Mouse (Mus musculus): ENCODE results near the gene Nrsn2.
A peak's percentile ranks its signal among the peaks of the same experiment; 100 is the strongest.

The Nrsn2 gene

GRCm38 (mm10) chr2:152343329-152344213, 32.9 kb downstream of the Nrsn2 start, which contains the start of gene Trib3:
Trib3 (minus strand) TSS chr2:152344032.
- DNase-seq (ENCODE audit: low read depth in 2 of 2, low spot score in 2 of 2) = peak; percentile 83 to 89

GRCm38 (mm10) chr2:152339631-152340179, 36.7 kb downstream of the Nrsn2 start:
- no peak for DNase-seq (ENCODE audit: low read depth in 2 of 2, low spot score in 2 of 2)

- no peak for DNase-seq (ENCODE audit: low read depth in 2 of 2, low spot score in 2 of 2)
These were observed 38.1 kb downstream of the Nrsn2 start for GRCm38 (mm10) chr2:152338319-152338718.

- DNase-seq (ENCODE audit: low read depth in 2 of 2, low spot score in 2 of 2) = no peak
These were observed 38.7 kb downstream of the Nrsn2 start for GRCm38 (mm10) chr2:152337591-152338212.

- DNase-seq (ENCODE audit: low read depth in 2 of 2, low spot score in 2 of 2) = no peak
These were observed 39.6 kb downstream of the Nrsn2 start for GRCm38 (mm10) chr2:152336856-152337255.

GRCm38 (mm10) chr2:152335289-152335820, 41.1 kb downstream of the Nrsn2 start:
- no peak for DNase-seq (ENCODE audit: low read depth in 2 of 2, low spot score in 2 of 2)

- no peak for DNase-seq (ENCODE audit: low read depth in 2 of 2, low spot score in 2 of 2)
These were observed 43.0 kb downstream of the Nrsn2 start for GRCm38 (mm10) chr2:152333345-152334006.

GRCm38 (mm10) chr2:152332101-152332825, 44.2 kb downstream of the Nrsn2 start, which contains the start of gene Rbck1:
Rbck1 (minus strand) TSS chr2:152332653.
- DNase-seq (ENCODE audit: low read depth in 2 of 2, low spot score in 2 of 2) = peak; percentile 81 to 85

- DNase-seq (ENCODE audit: low read depth in 2 of 2, low spot score in 2 of 2) = no peak
These were observed 45.5 kb downstream of the Nrsn2 start for GRCm38 (mm10) chr2:152330858-152331423.

GRCm38 (mm10) chr2:152327980-152328379, 48.5 kb downstream of the Nrsn2 start:
- DNase-seq (ENCODE audit: low read depth in 2 of 2, low spot score in 2 of 2) = no peak

- no peak for DNase-seq (ENCODE audit: low read depth in 2 of 2, low spot score in 2 of 2)
These were observed 49.8 kb downstream of the Nrsn2 start for GRCm38 (mm10) chr2:152326654-152327053.

GRCm38 (mm10) chr2:152326157-152326556, 50.3 kb downstream of the Nrsn2 start:
- DNase-seq (ENCODE audit: low read depth in 2 of 2, low spot score in 2 of 2) = no peak

GRCm38 (mm10) chr2:152324842-152325241, 51.6 kb downstream of the Nrsn2 start:
- DNase-seq (ENCODE audit: low read depth in 2 of 2, low spot score in 2 of 2) = no peak

GRCm38 (mm10) chr2:152323971-152324370, 52.5 kb downstream of the Nrsn2 start:
- no peak for DNase-seq (ENCODE audit: low read depth in 2 of 2, low spot score in 2 of 2)

- DNase-seq (ENCODE audit: low read depth in 2 of 2, low spot score in 2 of 2) = no peak
These were observed 54.2 kb downstream of the Nrsn2 start for GRCm38 (mm10) chr2:152322198-152322597.

GRCm38 (mm10) chr2:152321558-152321957, 54.9 kb downstream of the Nrsn2 start:
- no peak for DNase-seq (ENCODE audit: low read depth in 2 of 2, low spot score in 2 of 2)

Measured in CD8-positive naive resting alpha-beta T cell, adult 2 months (primary cell).